Mouse (Mus musculus) layer of hippocampus, postnatal 36 days (tissue): ENCODE measurements around the gene Psmd3. TPM values are rescaled to one million over a fixed set of nuclear protein-coding genes. Genes with fewer than 3 reads are reported as not detected.

ENCODE experiments used
- total RNA-seq, 2 experiments: library from RNA; stranded (reverse); gene quantifications; 2 replicates each; pipeline ENCODE4 v1.2.3; 2021

The Psmd3 gene
- total RNA-seq, 2 experiments from 2014 or later, result 125 to 126 TPM

Other genes with a start within 250 kb of the Psmd3 start
- gene Mien1, start 243.6 kb upstream of the Psmd3 start, total RNA-seq, result 10 to 100 TPM; 97.9 to 99.2 TPM
- 1 to 10 TPM; 1.4 to 2.1 TPM for gene Grb7, start 236.2 kb upstream of the Psmd3 start, total RNA-seq
- gene Ikzf3, start 136.5 kb upstream of the Psmd3 start, total RNA-seq, result not detected
- not detected for gene Zpbp2, start 131.5 kb upstream of the Psmd3 start, total RNA-seq
- 10 to 100 TPM; 55.7 to 61.4 TPM for gene Ormdl3, start 95.2 kb upstream of the Psmd3 start, total RNA-seq
- not detected for gene Lrrc3c, start 84.3 kb upstream of the Psmd3 start, total RNA-seq
- 10 to 100 TPM; 12.8 to 16.2 TPM for gene Gm12355, start 56.9 kb upstream of the Psmd3 start, total RNA-seq
- under 1 TPM in 1 of 2 experiments, not detected in 1; 0.25 TPM for gene Gsdma3, start 56.2 kb upstream of the Psmd3 start, total RNA-seq
- not detected for gene Gsdma2, start 35.8 kb upstream of the Psmd3 start, total RNA-seq
- gene Gsdma, start 18.2 kb upstream of the Psmd3 start, total RNA-seq, result not detected
- gene Csf3, start 18.7 kb downstream of the Psmd3 start, total RNA-seq, result not detected
- 100 to 1,000 TPM; 127 to 140 TPM for gene Med24, start 46.9 kb downstream of the Psmd3 start, total RNA-seq
- 100 to 1,000 TPM; 956 to 985 TPM for gene Thra, start 58.1 kb downstream of the Psmd3 start, total RNA-seq
- 10 to 100 TPM; 59.1 to 78.4 TPM for gene Nr1d1, start 92.8 kb downstream of the Psmd3 start, total RNA-seq
- 100 to 1,000 TPM; 185 to 187 TPM for gene Msl1, start 113.0 kb downstream of the Psmd3 start, total RNA-seq
- 10 to 100 TPM; 52.2 to 61.2 TPM for gene Casc3, start 122.4 kb downstream of the Psmd3 start, total RNA-seq
- 100 to 1,000 TPM; 204 to 218 TPM for gene Rapgefl1, start 154.2 kb downstream of the Psmd3 start, total RNA-seq
- gene Wipf2, start 181.1 kb downstream of the Psmd3 start, total RNA-seq, result 10 to 100 TPM; 67.3 to 72.9 TPM
- gene Cdc6, start 225.2 kb downstream of the Psmd3 start, total RNA-seq, result under 1 TPM; 0.50 to 0.88 TPM
- 10 to 100 TPM; 18.5 to 18.7 TPM for gene Rara, start 245.3 kb downstream of the Psmd3 start, total RNA-seq